Mouse (Mus musculus) heart, postnatal 0 days (tissue): ENCODE measurements around the gene Prpf40b.

Source experiments
- CTCF ChIP-seq: IDR thresholded peaks from 2 replicates; pipeline ENCODE4 v1.5.1; 2016; ENCODE audit warnings: antibody characterized with exemption, control low read depth, low read depth
- EP300 ChIP-seq: IDR thresholded peaks from 2 replicates; pipeline ENCODE4 v1.6.1; 2016; ENCODE audit warnings: antibody characterized with exemption, low read depth

DNA sequence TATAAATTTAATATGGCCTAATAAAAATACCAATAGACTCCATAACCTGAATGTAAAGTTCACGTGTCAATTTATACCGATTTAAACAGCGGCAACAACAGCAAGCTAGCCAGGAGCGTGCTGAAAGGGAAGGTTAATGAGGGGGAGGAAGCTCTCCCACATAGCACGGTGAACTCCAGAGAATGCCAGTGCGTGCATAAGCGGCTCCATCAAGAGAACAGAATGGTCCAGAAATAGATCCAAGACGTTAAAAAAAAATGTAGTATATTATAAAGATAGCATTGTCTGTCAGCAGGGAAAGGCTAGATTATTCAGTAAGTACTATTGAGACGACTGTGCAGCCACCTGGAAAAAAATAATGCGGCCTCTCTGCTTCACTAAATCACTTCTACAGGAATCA is 32.2 kb upstream of the Prpf40b start:
- TF ChIP-seq CTCF (no peak), EP300 (no peak)
